Mouse (Mus musculus) liver, adult 2 months (tissue): Measurements from ENCODE around the gene Nptn. TPM values are rescaled to one million over a fixed set of nuclear protein-coding genes. Genes with fewer than 3 reads are reported as not detected.
A peak's percentile ranks its signal among the peaks of the same experiment; 100 is the strongest.

Experiments used
- DNase-seq: peaks from one replicate; pipeline ENCODE4 v3.0.0-alpha.2; 2011; ENCODE audit warnings: low read depth, low spot score; ENCODE audit errors: extremely low read depth
- H3K27ac ChIP-seq: fragments of 200-500 bp; replicated peaks from 2 replicates; pipeline ENCODE4 v1.5.1; 2012; ENCODE audit warnings: low read depth, mild to moderate bottlenecking, control low read depth, inconsistent platforms, low read length; ENCODE audit not compliant: insufficient read depth
- H3K27me3 ChIP-seq: fragments of 200-500 bp; 2 replicates; pipeline ENCODE4 v1.6.1; 2012; ENCODE audit warnings: mild to moderate bottlenecking, moderate library complexity, low read length, inconsistent platforms; ENCODE audit not compliant: control insufficient read depth, insufficient read depth
- H3K36me3 ChIP-seq: fragments of 200-500 bp; 2 replicates; pipeline ENCODE4 v1.6.1; 2012; ENCODE audit warnings: low read length, inconsistent platforms; ENCODE audit not compliant: control insufficient read depth, insufficient read depth
- H3K4me1 ChIP-seq: fragments of 200-500 bp; 2 replicates; pipeline ENCODE4 v1.6.1; 2011; ENCODE audit warnings: low read length; ENCODE audit not compliant: control insufficient read depth, insufficient read depth
- H3K4me3 ChIP-seq: fragments of 200-500 bp; 2 replicates; pipeline ENCODE4 v1.5.1; 2011; ENCODE audit warnings: low read depth, mild to moderate bottlenecking, control low read depth, low read length, moderate library complexity; ENCODE audit not compliant: insufficient read depth
- H3K79me2 ChIP-seq: fragments of 200-500 bp; 2 replicates; pipeline ENCODE4 v1.6.1; 2012; ENCODE audit warnings: inconsistent platforms, mild to moderate bottlenecking, low read length, moderate library complexity; ENCODE audit not compliant: control insufficient read depth, insufficient read depth
- H3K9ac ChIP-seq: fragments of 200-500 bp; 2 replicates; pipeline ENCODE4 v1.6.1; 2012; ENCODE audit warnings: low read depth, mild to moderate bottlenecking, control low read depth, inconsistent platforms, low read length
- CTCF ChIP-seq: fragments of 200-500 bp; IDR thresholded peaks from 2 replicates; pipeline ENCODE4 v1.5.1; 2011; ENCODE audit warnings: low read depth, low read length, control low read depth
- POLR2A ChIP-seq: fragments of 200-500 bp; IDR thresholded peaks from 2 replicates; pipeline ENCODE4 v1.6.1; 2011; ENCODE audit warnings: low read length, control low read depth; ENCODE audit not compliant: insufficient read depth; ENCODE audit errors: extremely low read depth
- WGBS: fragments of 180-500 bp; shearing (Covaris S2); methylation state at CpG from one replicate; pipeline ENCODE4 v1.1.7; 2018; 5-methylcytosine and 5-hydroxymethylcytosine counted together
- polyA plus RNA-seq: library from polyadenylated mRNA; depleted of rRNA; stranded (reverse); fragments of >200 nt; gene quantifications from 2 replicates; pipeline ENCODE4 v1.2.3, GENCODE M21; 2012
- total RNA-seq: library from RNA; depleted of rRNA; stranded (reverse); fragments of >200 nt; gene quantifications from 2 replicates; pipeline ENCODE4 v1.2.3, GENCODE M21; 2014

The Nptn gene
- total and polyA plus RNA-seq, 2 experiments: 65.2 to 115 TPM

DNA sequence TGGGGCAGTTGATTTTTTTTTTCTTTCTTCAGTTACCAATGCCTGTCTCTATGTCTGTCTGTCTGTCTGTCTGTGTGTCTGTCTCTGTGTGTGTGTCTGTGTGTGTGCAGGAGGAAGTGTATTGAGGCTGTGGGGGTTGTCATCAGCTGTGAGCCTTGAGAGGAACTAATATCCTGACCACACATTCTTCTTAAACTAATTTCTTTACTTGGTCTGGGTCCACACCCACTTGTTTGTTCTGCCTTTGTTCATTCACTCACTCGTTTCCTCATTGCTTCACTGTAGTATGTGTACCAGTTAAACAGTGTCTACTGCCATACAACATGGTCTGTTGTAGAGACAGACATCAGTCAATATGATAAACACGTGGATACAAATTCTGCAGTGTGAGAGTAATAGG is 45.2 kb downstream of the Nptn start:
- WGBS: 18% methylated on average over 2 of the region's 2 CpGs
- H3K36me3 ChIP-seq: peaks cover 18% of the 10 kb centered on the region
- no peaks in the 10 kb centered on the region for H3K27me3 ChIP-seq
- TF ChIP-seq CTCF (no peak), POLR2A (no peak)
- H3K4me3 ChIP-seq: no peak overlapping the region
- DNase-seq: peak; percentile 22
- H3K27ac ChIP-seq: no peak overlapping the region
- H3K79me2 ChIP-seq: no peaks in the 10 kb centered on the region; the same call in 1 of the 2 replicates
- H3K9ac ChIP-seq: no peak overlapping the region
- H3K4me1 ChIP-seq: peaks cover 4% of the 10 kb centered on the region; the same call in 1 of the 2 replicates

DNA sequence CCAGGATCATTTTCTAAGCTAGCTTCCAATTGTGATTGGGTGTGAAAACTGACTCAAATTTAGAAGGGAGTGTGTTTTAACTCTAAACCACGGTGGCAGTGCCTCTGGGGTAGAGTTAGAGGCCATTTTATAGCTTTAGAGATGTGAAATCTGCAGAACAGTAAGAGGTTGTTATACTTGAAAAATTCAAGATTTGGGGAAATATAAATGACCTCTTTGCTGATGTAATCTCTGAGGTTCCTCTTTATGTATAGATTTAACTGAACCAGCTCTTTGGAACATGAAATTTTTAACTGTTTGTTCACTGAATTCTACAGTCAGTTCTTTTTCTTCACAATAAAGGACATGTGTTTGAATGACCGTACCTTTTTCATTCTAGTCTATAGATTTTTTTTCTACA is 48.4 kb downstream of the Nptn start:
- Histone ChIP-seq H3K9ac (no peak overlapping the region), H3K27me3 (no peaks in the 10 kb centered on the region)
- WGBS: 83% methylated on average over 2 of the region's 2 CpGs

DNA sequence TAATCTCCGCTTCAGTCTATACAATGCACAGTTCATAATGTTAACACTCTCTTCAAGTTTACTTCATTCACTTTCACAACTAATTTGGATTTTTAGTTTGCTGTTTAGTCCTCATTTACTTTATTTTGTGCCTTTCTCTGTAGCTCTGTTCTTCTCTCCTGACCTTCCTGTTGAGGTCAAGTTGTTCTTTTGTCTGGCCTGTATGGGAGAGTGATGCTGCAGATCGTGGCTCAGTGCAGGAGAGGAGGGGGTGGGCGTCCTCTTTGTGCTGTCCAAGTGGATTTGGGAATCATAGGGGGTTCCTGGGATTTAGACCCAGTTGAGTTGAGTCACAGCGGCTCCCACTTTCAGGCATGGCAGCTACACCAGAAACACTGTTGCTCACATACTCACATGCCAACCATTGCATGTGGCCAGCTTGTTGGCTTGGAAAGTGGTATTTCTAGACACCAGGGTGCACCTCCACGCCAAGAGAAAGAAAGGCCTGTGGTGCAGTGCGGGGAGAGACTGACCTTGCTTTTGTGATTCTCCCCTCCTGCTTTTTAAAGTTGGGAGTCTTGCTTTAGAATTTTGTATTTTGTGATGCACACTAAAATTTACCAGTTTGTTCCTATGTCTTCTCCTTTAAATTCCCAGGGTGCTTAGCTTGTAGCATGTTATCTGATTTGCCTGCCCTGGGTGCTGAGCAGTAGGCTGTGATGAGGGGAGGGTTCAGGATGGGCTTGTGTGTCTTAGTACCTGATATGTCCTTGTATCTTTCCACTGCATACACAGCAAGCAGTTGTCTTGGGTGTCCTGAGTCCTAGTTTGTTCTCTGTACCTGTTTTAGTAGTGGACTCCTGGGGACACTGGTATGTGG is 66.6 kb downstream of the Nptn start:
- no peak overlapping the region for H3K4me3 ChIP-seq
- 84% methylated on average over 6 of the region's 6 CpGs for WGBS
- H3K27me3 ChIP-seq: no peaks in the 10 kb centered on the region
- H3K79me2 ChIP-seq: no peaks in the 10 kb centered on the region
- no peak for DNase-seq
- H3K4me1 ChIP-seq: no peaks in the 10 kb centered on the region
- no peak overlapping the region for H3K9ac ChIP-seq
- H3K27ac ChIP-seq: no peak overlapping the region
- TF ChIP-seq CTCF (no peak), POLR2A (no peak)
- peaks cover 13% of the 10 kb centered on the region for H3K36me3 ChIP-seq

More for the DNA sequence above, 48.4 kb downstream of the Nptn start:
- Histone ChIP-seq H3K4me3 (no peak overlapping the region), H3K79me2 (no peaks in the 10 kb centered on the region; the same call in 1 of the 2 replicates), H3K4me1 (peaks cover 3% of the 10 kb centered on the region; the same call in 1 of the 2 replicates), H3K27ac (no peak overlapping the region), H3K36me3 (peaks cover 19% of the 10 kb centered on the region)
- DNase-seq: no peak
- TF ChIP-seq POLR2A: no peak
- no peak for TF ChIP-seq CTCF

DNA sequence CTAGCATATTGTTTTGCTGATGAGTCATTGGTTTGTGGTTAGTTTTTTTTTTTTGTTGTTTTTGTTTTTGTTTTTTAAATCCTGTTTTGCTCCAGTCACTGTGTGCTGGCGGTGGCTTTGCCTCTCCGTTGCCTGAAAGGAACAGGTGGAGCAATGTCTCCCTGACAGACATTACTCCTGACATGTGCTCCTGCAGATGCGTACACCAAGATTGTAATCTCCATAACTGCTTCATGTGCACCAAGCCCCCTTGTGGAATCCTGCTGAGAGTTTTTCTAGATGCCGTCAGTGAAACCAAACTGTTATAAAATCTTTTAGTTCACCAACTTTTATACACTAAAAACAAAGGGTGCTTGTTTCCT is 67.2 kb downstream of the Nptn start:
- H3K27me3 ChIP-seq: no peaks in the 10 kb centered on the region
- no peak for TF ChIP-seq POLR2A
- no peak for TF ChIP-seq CTCF
- no peak for DNase-seq
- H3K79me2 ChIP-seq: no peaks in the 10 kb centered on the region
- H3K4me3 ChIP-seq: no peak overlapping the region
- H3K27ac ChIP-seq: no peak overlapping the region
- 88% methylated on average over 4 of the region's 4 CpGs for WGBS
- peaks cover 8% of the 10 kb centered on the region for H3K36me3 ChIP-seq
- no peak overlapping the region for H3K9ac ChIP-seq
- H3K4me1 ChIP-seq: no peaks in the 10 kb centered on the region

DNA sequence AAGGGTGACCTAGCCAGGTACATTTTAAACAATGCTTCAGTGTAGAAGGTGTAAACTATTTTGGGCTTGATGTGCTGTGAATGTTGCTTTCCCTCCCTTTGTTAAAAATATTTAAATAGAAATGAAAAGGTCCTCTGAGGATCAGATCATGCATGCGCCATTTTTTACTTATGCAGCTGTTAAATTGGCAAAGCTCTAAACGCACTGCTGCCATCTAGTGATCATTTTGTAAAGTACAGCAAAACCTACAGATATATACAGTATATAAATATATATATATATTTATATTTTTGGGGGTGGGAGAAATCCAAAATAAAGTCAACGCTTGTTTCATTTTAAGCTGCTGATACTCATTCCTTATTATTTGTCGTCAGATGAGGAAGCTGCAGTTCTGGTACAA is 70.0 kb downstream of the Nptn start:
- Histone ChIP-seq H3K36me3 (peaks cover 8% of the 10 kb centered on the region), H3K27ac (no peak overlapping the region), H3K27me3 (no peaks in the 10 kb centered on the region), H3K9ac (no peak overlapping the region), H3K4me3 (no peak overlapping the region), H3K4me1 (no peaks in the 10 kb centered on the region), H3K79me2 (no peaks in the 10 kb centered on the region)
- peak; percentile 54 for DNase-seq
- no peak for TF ChIP-seq POLR2A
- TF ChIP-seq CTCF: peak; percentile 24; the same call in 1 of the 2 replicates
- WGBS: 56% methylated on average over 4 of the region's 4 CpGs

DNA sequence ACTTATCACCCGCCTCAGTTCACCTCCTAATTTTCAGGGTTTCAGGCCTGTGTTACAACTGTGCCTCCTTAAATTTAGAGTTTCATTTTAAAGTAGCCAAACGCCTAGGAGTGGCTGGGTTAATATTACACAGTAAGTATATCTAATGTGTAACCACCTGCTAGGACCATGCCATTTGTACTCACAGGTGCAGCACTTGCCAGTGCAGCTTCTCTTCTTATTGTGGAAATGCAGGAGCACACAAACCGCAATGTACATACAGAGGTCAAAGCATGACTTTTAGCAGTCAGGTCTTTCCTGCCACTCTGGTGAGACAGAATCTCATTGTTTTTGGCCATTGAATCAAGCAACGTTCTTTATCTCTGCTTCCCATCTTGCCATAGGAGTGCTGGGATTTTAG is 72.5 kb downstream of the Nptn start:
- Histone ChIP-seq H3K36me3 (peaks cover 13% of the 10 kb centered on the region), H3K27ac (no peak overlapping the region), H3K4me1 (no peaks in the 10 kb centered on the region), H3K79me2 (no peaks in the 10 kb centered on the region), H3K4me3 (no peak overlapping the region), H3K27me3 (no peaks in the 10 kb centered on the region), H3K9ac (no peak overlapping the region)
- TF ChIP-seq POLR2A (no peak), CTCF (no peak)
- no peak for DNase-seq
- WGBS: 75% methylated on average over 4 of the region's 4 CpGs
